Mouse (Mus musculus) embryonic fibroblast, embryonic 13.5 days (primary cell): ENCODE results near the gene Prr5. TPM values are rescaled to one million over a fixed set of nuclear protein-coding genes. Genes with fewer than 3 reads are reported as not detected.
"Not testable (repeated sequence)": the region's sequence is repeated elsewhere in the genome, so short reads cannot be mapped to it uniquely, and the experiment has no call there.

Experiments used
- H3K27ac ChIP-seq: 2 replicates; pipeline ENCODE4 v1.5.1; 2012; ENCODE audit warnings: low read length, control low read depth, inconsistent platforms; ENCODE audit not compliant: insufficient read depth
- H3K4me1 ChIP-seq: 2 replicates; pipeline ENCODE4 v1.6.1; 2011; ENCODE audit warnings: low read length; ENCODE audit not compliant: control insufficient read depth, insufficient read depth
- H3K4me3 ChIP-seq: 2 replicates; pipeline ENCODE4 v1.5.1; 2011; ENCODE audit warnings: mild to moderate bottlenecking, control low read depth, low read length; ENCODE audit not compliant: insufficient read depth
- CTCF ChIP-seq: IDR thresholded peaks from 2 replicates; pipeline ENCODE4 v1.5.1; 2011; ENCODE audit warnings: mild to moderate bottlenecking, control low read depth, low read length, moderate library complexity, borderline replicate concordance; ENCODE audit not compliant: insufficient read depth
- POLR2A ChIP-seq: IDR thresholded peaks from 2 replicates; pipeline ENCODE4 v1.6.1; 2011; ENCODE audit warnings: low read depth, mild to moderate bottlenecking, control low read depth, low read length, moderate library complexity
- polyA plus RNA-seq: library from polyadenylated mRNA; stranded (reverse); fragments of >200 nt; gene quantifications from 2 replicates; pipeline ENCODE4 v1.2.4, GENCODE M21; 2011; ENCODE audit warnings: low read depth; ENCODE audit not compliant: missing spikeins, insufficient read length

The Prr5 gene
- polyA plus RNA-seq, 1 experiment, result 19.5 TPM

GRCm38 (mm10) chr15:84702391-84703345 is 33.2 kb downstream of the Prr5 start:
- TF ChIP-seq CTCF (no peak), POLR2A (no peak)
- Histone ChIP-seq H3K27ac (no peak overlapping the region), H3K4me1 (no peaks in the 10 kb centered on the region), H3K4me3 (no peak overlapping the region)

GRCm38 (mm10) chr15:84703992-84704391 is 34.6 kb downstream of the Prr5 start:
- Histone ChIP-seq H3K4me1 (no peaks in the 10 kb centered on the region), H3K27ac (no peak overlapping the region), H3K4me3 (no peak overlapping the region)
- TF ChIP-seq CTCF (no peak), POLR2A (no peak)

- Histone ChIP-seq H3K4me1 (no peaks in the 10 kb centered on the region), H3K4me3 (no peak overlapping the region), H3K27ac (no peak overlapping the region)
- no peak for TF ChIP-seq POLR2A
- no peak for TF ChIP-seq CTCF
These were observed 36.0 kb downstream of the Prr5 start for GRCm38 (mm10) chr15:84705351-84705901.

GRCm38 (mm10) chr15:84706983-84707619 is 37.7 kb downstream of the Prr5 start:
- no peak for TF ChIP-seq POLR2A
- TF ChIP-seq CTCF, result no peak
- Histone ChIP-seq H3K4me3 (no peak overlapping the region), H3K4me1 (no peaks in the 10 kb centered on the region), H3K27ac (no peak overlapping the region)

- TF ChIP-seq CTCF, result no peak
- peak overlapping the region; percentile 52; the same call in 1 of the 2 replicates for H3K27ac ChIP-seq
- H3K4me1 ChIP-seq, result peaks cover 15% of the 10 kb centered on the region
- no peak overlapping the region for H3K4me3 ChIP-seq
These were observed 43.4 kb downstream of the Prr5 start for GRCm38 (mm10) chr15:84712566-84713405.

GRCm38 (mm10) chr15:84714730-84715129 is 45.3 kb downstream of the Prr5 start:
- peaks cover 15% of the 10 kb centered on the region for H3K4me1 ChIP-seq
- no peak overlapping the region for H3K4me3 ChIP-seq
- peak overlapping the region; percentile 85 for H3K27ac ChIP-seq
- TF ChIP-seq POLR2A (peak; percentile 51; the same call in 1 of the 2 replicates), CTCF (no peak)

- TF ChIP-seq POLR2A, result no peak
- TF ChIP-seq CTCF, result no peak
- Histone ChIP-seq H3K27ac (peak overlapping the region; percentile 85), H3K4me3 (no peak overlapping the region)
These were observed 45.7 kb downstream of the Prr5 start for GRCm38 (mm10) chr15:84715132-84715531.

GRCm38 (mm10) chr15:84717570-84718270 is 48.3 kb downstream of the Prr5 start:
- peaks cover 12% of the 10 kb centered on the region for H3K4me1 ChIP-seq
- H3K4me3 ChIP-seq, H3K27ac ChIP-seq: not testable (repeated sequence)

More at GRCm38 (mm10) chr15:84715132-84715531, 45.7 kb downstream of the Prr5 start:
- H3K4me1 ChIP-seq, result peaks cover 15% of the 10 kb centered on the region

GRCm38 (mm10) chr15:84718785-84719184 is 49.4 kb downstream of the Prr5 start:
- TF ChIP-seq POLR2A (no peak), CTCF (no peak)
- no peak overlapping the region for H3K4me3 ChIP-seq
- no peak overlapping the region for H3K27ac ChIP-seq
- H3K4me1 ChIP-seq, result peaks cover 5% of the 10 kb centered on the region
